Mouse (Mus musculus) heart, adult 2 months (tissue): ENCODE data around the gene Tmtc1.

Source experiments
- CTCF ChIP-seq: fragments of 200-600 bp; IDR thresholded peaks from 2 replicates; pipeline ENCODE4 v1.8.1; 2022; ENCODE audit warnings: antibody characterized with exemption, mild to moderate bottlenecking, moderate library complexity
- POLR2A ChIP-seq: fragments of 200-500 bp; IDR thresholded peaks from 2 replicates; pipeline ENCODE4 v1.6.1; 2011; ENCODE audit warnings: mild to moderate bottlenecking, low read depth, low read length, control low read depth; ENCODE audit not compliant: insufficient read depth

- no peak for TF ChIP-seq CTCF
- no peak for TF ChIP-seq POLR2A
Observed at GRCm38 (mm10) chr6:148260729-148261101, 183.5 kb downstream of the Tmtc1 start.
